Mouse (Mus musculus): ENCODE measurements around the gene Bcam. TPM values are rescaled to one million over a fixed set of nuclear protein-coding genes. Genes with fewer than 3 reads are reported as not detected.

Gene Bcam
- polyA plus RNA-seq, 1 experiment from 2014 or later: 24.6 TPM

DNA sequence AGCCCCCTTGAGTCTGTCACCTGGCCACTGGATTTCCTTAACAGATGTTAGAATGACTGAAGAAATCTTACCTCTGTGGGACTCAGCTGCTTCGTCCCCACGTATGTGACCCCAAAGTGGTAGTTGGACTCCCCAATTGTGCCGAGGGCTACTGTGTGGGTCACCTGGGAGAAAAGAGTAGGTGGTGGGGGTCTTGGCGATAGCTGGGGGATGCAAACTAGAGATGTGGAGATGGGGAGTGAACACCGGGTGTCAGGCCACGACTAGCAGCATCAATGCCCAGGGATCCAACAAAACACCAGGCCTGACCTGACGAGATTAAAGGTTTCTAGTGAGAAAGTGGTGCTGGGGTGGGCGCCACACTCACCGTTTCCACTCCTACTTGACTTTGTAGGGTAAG, 57.2 kb downstream of the Bcam start:
- Histone ChIP-seq H3K27ac (ENCODE audit: low read depth, low read length) (no peak overlapping the region), H3K4me2 (ENCODE audit: low read length) (no peak overlapping the region), H3K27me3 (replicated peaks; ENCODE audit: control insufficient read depth, insufficient read depth, low read length) (no peaks in the 10 kb centered on the region), H3K36me3 (ENCODE audit: control insufficient read depth, insufficient read depth, low read length) (peaks cover 19% of the 10 kb centered on the region), H3K4me3 (ENCODE audit: low read length) (no peak overlapping the region), H3K9ac (ENCODE audit: low read depth, low read length) (no peak overlapping the region), H3K4me1 (ENCODE audit: control insufficient read depth, insufficient read depth, low read depth, low read length) (peaks cover 16% of the 10 kb centered on the region), H3K9me3 (ENCODE audit: control insufficient read depth, low read length) (no peaks in the 10 kb centered on the region)
- ATAC-seq: no peak
- 96% methylated on average over 9 of the region's 9 CpGs for whole genome bisulfite sequencing

DNA sequence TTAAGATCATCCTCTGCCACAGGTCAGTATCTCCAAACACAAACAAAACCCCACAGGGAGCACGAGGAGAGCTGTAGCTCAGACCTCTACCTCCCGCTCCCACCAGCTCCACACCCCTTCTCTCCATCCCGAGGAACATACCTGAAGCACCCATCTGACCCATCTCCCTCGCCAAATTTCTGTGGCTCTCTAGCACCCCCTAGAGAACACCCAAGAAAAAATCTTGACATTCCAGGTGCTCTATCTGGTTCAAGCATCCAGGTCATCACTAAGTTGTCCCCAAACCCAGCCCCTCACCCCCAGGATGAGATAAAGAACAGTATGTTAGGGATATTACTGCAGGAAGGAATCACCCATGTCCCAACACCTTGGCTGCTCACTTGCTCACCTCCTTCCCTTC, 57.6 kb downstream of the Bcam start:
- Histone ChIP-seq H3K9ac (ENCODE audit: low read depth, low read length) (no peak overlapping the region), H3K9me3 (ENCODE audit: control insufficient read depth, low read length) (no peaks in the 10 kb centered on the region), H3K27me3 (replicated peaks; ENCODE audit: control insufficient read depth, insufficient read depth, low read length) (no peaks in the 10 kb centered on the region), H3K27ac (ENCODE audit: low read depth, low read length) (no peak overlapping the region), H3K36me3 (ENCODE audit: control insufficient read depth, insufficient read depth, low read length) (peaks cover 20% of the 10 kb centered on the region), H3K4me3 (ENCODE audit: low read length) (no peak overlapping the region), H3K4me1 (ENCODE audit: control insufficient read depth, insufficient read depth, low read depth, low read length) (peaks cover 16% of the 10 kb centered on the region), H3K4me2 (ENCODE audit: low read length) (no peak overlapping the region)
- WGBS: 48% methylated on average over 4 of the region's 4 CpGs
- ATAC-seq: no peak

DNA sequence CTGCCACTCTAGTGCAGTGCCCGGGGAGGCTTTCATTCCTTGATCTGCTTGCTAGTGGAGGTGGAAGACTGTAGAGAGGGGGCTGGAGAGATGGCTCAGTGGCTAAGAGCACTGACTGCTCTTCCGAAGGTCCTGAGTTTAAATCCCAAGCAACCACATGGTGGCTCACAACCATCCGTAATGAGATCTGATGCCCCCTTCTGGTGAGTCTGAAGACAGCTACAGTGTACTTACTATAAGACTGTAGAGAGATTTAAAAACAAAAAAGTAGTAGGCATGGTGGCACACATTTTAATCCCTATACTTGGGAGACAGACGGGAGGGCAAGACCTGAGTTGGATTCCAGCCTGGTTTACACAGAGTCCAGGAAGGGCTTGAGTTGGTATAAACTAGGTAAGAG, 58.4 kb downstream of the Bcam start:
- H3K9me3 ChIP-seq (ENCODE audit: control insufficient read depth, low read length): no peaks in the 10 kb centered on the region
- peaks cover 16% of the 10 kb centered on the region for H3K4me1 ChIP-seq (ENCODE audit: control insufficient read depth, insufficient read depth, low read depth, low read length)
- H3K4me2 ChIP-seq (ENCODE audit: low read length): no peak overlapping the region
- no peak for ATAC-seq
- peaks cover 24% of the 10 kb centered on the region for H3K36me3 ChIP-seq (ENCODE audit: control insufficient read depth, insufficient read depth, low read length)
- H3K27me3 ChIP-seq (replicated peaks; ENCODE audit: control insufficient read depth, insufficient read depth, low read length): no peaks in the 10 kb centered on the region
- WGBS: 76% methylated on average over 4 of the region's 4 CpGs
- no peak overlapping the region for H3K4me3 ChIP-seq (ENCODE audit: low read length)
- no peak overlapping the region for H3K9ac ChIP-seq (ENCODE audit: low read depth, low read length)
- H3K27ac ChIP-seq (ENCODE audit: low read depth, low read length): no peak overlapping the region

DNA sequence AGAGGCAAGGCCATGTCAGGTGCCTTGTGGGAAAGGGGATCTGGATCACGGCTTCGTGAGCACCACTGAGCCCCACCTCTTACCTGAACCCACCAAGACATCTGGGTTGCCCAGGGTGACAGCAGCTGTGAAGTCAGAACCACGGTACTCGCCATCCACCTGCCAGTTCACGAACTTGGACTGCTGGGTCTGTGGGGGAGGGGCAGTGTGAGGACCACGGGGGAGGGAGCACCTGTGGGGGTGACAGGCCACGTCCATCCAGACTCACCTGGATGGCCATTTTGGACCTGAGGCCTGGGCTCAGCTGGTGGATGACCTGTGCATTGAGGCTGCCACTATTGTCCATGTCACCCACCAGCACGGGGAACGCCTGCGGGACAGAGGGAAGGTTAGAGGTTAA, 60.2 kb downstream of the Bcam start:
- Histone ChIP-seq H3K9me3 (ENCODE audit: control insufficient read depth, low read length) (no peaks in the 10 kb centered on the region), H3K4me1 (ENCODE audit: control insufficient read depth, insufficient read depth, low read depth, low read length) (peaks cover 11% of the 10 kb centered on the region), H3K36me3 (ENCODE audit: control insufficient read depth, insufficient read depth, low read length) (peaks cover 29% of the 10 kb centered on the region), H3K4me2 (ENCODE audit: low read length) (no peak overlapping the region), H3K4me3 (ENCODE audit: low read length) (no peak overlapping the region), H3K27ac (ENCODE audit: low read depth, low read length) (no peak overlapping the region), H3K9ac (ENCODE audit: low read depth, low read length) (no peak overlapping the region), H3K27me3 (replicated peaks; ENCODE audit: control insufficient read depth, insufficient read depth, low read length) (no peaks in the 10 kb centered on the region)
- no peak for ATAC-seq
- WGBS: 93% methylated on average over 10 of the region's 10 CpGs

Other genes starting within 250 kb of the Bcam start
- 37.7 and 38.3 TPM in 2 replicates for gene Ppp1r37, start 207.9 kb downstream of the Bcam start, polyA plus RNA-seq (2015; fragmentation: Nextera tagmentation; extraction: Ambion mirVana)
- gene Zfp296, start 193.7 kb downstream of the Bcam start, polyA plus RNA-seq (2015; fragmentation: Nextera tagmentation; extraction: Ambion mirVana): 0.20 and 0.46 TPM in 2 replicates
- gene Gemin7, start 193.4 kb downstream of the Bcam start, polyA plus RNA-seq (2015; fragmentation: Nextera tagmentation; extraction: Ambion mirVana): 147 and 162 TPM in 2 replicates
- gene Clasrp, start 166.5 kb downstream of the Bcam start, polyA plus RNA-seq (2015; fragmentation: Nextera tagmentation; extraction: Ambion mirVana): 54.1 and 54.4 TPM in 2 replicates
- 6.7 and 6.9 TPM in 2 replicates for gene Relb, start 141.6 kb downstream of the Bcam start, polyA plus RNA-seq (2015; fragmentation: Nextera tagmentation; extraction: Ambion mirVana)
- 138 and 140 TPM in 2 replicates for gene Clptm1, start 106.0 kb downstream of the Bcam start, polyA plus RNA-seq (2015; fragmentation: Nextera tagmentation; extraction: Ambion mirVana)
- not detected in 2 replicates for gene Apoc2, start 93.1 kb downstream of the Bcam start, polyA plus RNA-seq (2015; fragmentation: Nextera tagmentation; extraction: Ambion mirVana)
- gene Gm44805, start 89.6 kb downstream of the Bcam start, polyA plus RNA-seq (2015; fragmentation: Nextera tagmentation; extraction: Ambion mirVana): not detected in 2 replicates
- gene Apoc4, start 89.5 kb downstream of the Bcam start, polyA plus RNA-seq (2015; fragmentation: Nextera tagmentation; extraction: Ambion mirVana): not detected in 2 replicates
- gene Apoc1, start 78.4 kb downstream of the Bcam start, polyA plus RNA-seq (2015; fragmentation: Nextera tagmentation; extraction: Ambion mirVana): 1.4 and 3.1 TPM in 2 replicates
- 849 and 1,414 TPM in 2 replicates for gene Apoe, start 71.8 kb downstream of the Bcam start, polyA plus RNA-seq (2015; fragmentation: Nextera tagmentation; extraction: Ambion mirVana)
- gene Tomm40, start 55.6 kb downstream of the Bcam start, polyA plus RNA-seq (2015; fragmentation: Nextera tagmentation; extraction: Ambion mirVana): 134 and 135 TPM in 2 replicates
- 57.7 and 59.7 TPM in 2 replicates for gene Nectin2, start 20.5 kb downstream of the Bcam start, polyA plus RNA-seq (2015; fragmentation: Nextera tagmentation; extraction: Ambion mirVana)
- 0.34 and 0.41 TPM in 2 replicates for gene Cblc, start 25.8 kb upstream of the Bcam start, polyA plus RNA-seq (2015; fragmentation: Nextera tagmentation; extraction: Ambion mirVana)
- 0.70 and 1.2 TPM in 2 replicates for gene Bcl3, start 51.8 kb upstream of the Bcam start, polyA plus RNA-seq (2015; fragmentation: Nextera tagmentation; extraction: Ambion mirVana)
- 19.3 and 22.9 TPM in 2 replicates for gene Gm19345, start 81.0 kb upstream of the Bcam start, polyA plus RNA-seq (2015; fragmentation: Nextera tagmentation; extraction: Ambion mirVana)
- 1.4 and 2.0 TPM in 2 replicates for gene Ceacam16, start 90.3 kb upstream of the Bcam start, polyA plus RNA-seq (2015; fragmentation: Nextera tagmentation; extraction: Ambion mirVana)
- gene Ceacam19, start 116.9 kb upstream of the Bcam start, polyA plus RNA-seq (2015; fragmentation: Nextera tagmentation; extraction: Ambion mirVana): not detected in 2 replicates
- 9.6 and 10.8 TPM in 2 replicates for gene Pvr, start 150.1 kb upstream of the Bcam start, polyA plus RNA-seq (2015; fragmentation: Nextera tagmentation; extraction: Ambion mirVana)
- not detected in 2 replicates for gene Igsf23, start 179.7 kb upstream of the Bcam start, polyA plus RNA-seq (2015; fragmentation: Nextera tagmentation; extraction: Ambion mirVana)
- not detected in 2 replicates for gene Ceacam20, start 194.4 kb upstream of the Bcam start, polyA plus RNA-seq (2015; fragmentation: Nextera tagmentation; extraction: Ambion mirVana)
- gene Nlrp9b, start 220.4 kb upstream of the Bcam start, polyA plus RNA-seq (2015; fragmentation: Nextera tagmentation; extraction: Ambion mirVana): not detected in 2 replicates

Measured in hindbrain, embryonic 16.5 days (tissue).